Mouse (Mus musculus): ENCODE data around the gene Gm45021. TPM values are rescaled to one million over a fixed set of nuclear protein-coding genes. Genes with fewer than 3 reads are reported as not detected.

Gene Gm45021
- total and polyA plus RNA-seq, 3 experiments = not detected

- Histone ChIP-seq H3K36me3 (replicated peaks) (no peaks in the 10 kb centered on the region), H3K4me1 (ENCODE audit: insufficient read depth, low read depth, low read length) (no peaks in the 10 kb centered on the region), H3K9me3 (replicated peaks) (no peaks in the 10 kb centered on the region), H3K27me3 (ENCODE audit: insufficient read depth, low read length) (peaks cover 3% of the 10 kb centered on the region; the same call in 1 of the 2 replicates), H3K4me3 (ENCODE audit: low read depth, low read length) (no peak overlapping the region)
- no peak for DNase-seq (ENCODE audit: low spot score)
- ATAC-seq (ENCODE audit: extremely low read depth, insufficient number of reproducible peaks, low FRiP score, poor library complexity, severe bottlenecking) = no peak
- TF ChIP-seq CTCF (IDR thresholded peaks at IDR 0.05; ENCODE audit: low read depth, low read length) (no peak), GATA1 (IDR thresholded peaks at IDR 0.05; ENCODE audit: borderline replicate concordance, low read length) (no peak), TAL1 (conservative IDR thresholded peaks at IDR 0.05; ENCODE audit: low read depth, low read length) (no peak), POLR2AphosphoS5 (IDR thresholded peaks at IDR 0.05; ENCODE audit: insufficient replicate concordance, low read depth, low read length) (no peak), GATA2 (IDR thresholded peaks at IDR 0.05; ENCODE audit: borderline replicate concordance, low read depth, low read length) (no peak)
Measured at GRCm38 (mm10) chr6:48555104-48555890, 34.1 kb upstream of the Gm45021 start.

- Histone ChIP-seq H3K9me3 (replicated peaks) (no peaks in the 10 kb centered on the region), H3K27me3 (ENCODE audit: insufficient read depth, low read length) (peaks cover 3% of the 10 kb centered on the region; the same call in 1 of the 2 replicates), H3K36me3 (replicated peaks) (no peaks in the 10 kb centered on the region), H3K4me3 (ENCODE audit: low read depth, low read length) (no peak overlapping the region), H3K4me1 (ENCODE audit: insufficient read depth, low read depth, low read length) (no peaks in the 10 kb centered on the region)
- TF ChIP-seq POLR2AphosphoS5 (IDR thresholded peaks at IDR 0.05; ENCODE audit: insufficient replicate concordance, low read depth, low read length) = no peak
- no peak for TF ChIP-seq CTCF (IDR thresholded peaks at IDR 0.05; ENCODE audit: low read depth, low read length)
- TF ChIP-seq TAL1 (conservative IDR thresholded peaks at IDR 0.05; ENCODE audit: low read depth, low read length) = no peak
- no peak for TF ChIP-seq GATA1 (IDR thresholded peaks at IDR 0.05; ENCODE audit: borderline replicate concordance, low read length)
- no peak for TF ChIP-seq GATA2 (IDR thresholded peaks at IDR 0.05; ENCODE audit: borderline replicate concordance, low read depth, low read length)
- ATAC-seq (ENCODE audit: extremely low read depth, insufficient number of reproducible peaks, low FRiP score, poor library complexity, severe bottlenecking) = no peak
- DNase-seq (ENCODE audit: low spot score) = no peak
Measured at GRCm38 (mm10) chr6:48555956-48556355, 33.5 kb upstream of the Gm45021 start.

GRCm38 (mm10) chr6:48565693-48566310 is 23.6 kb upstream of the Gm45021 start:
- no peak for TF ChIP-seq POLR2AphosphoS5 (IDR thresholded peaks at IDR 0.05; ENCODE audit: insufficient replicate concordance, low read depth, low read length)
- TF ChIP-seq GATA1 (IDR thresholded peaks at IDR 0.05; ENCODE audit: borderline replicate concordance, low read length) = no peak
- no peak for TF ChIP-seq TAL1 (conservative IDR thresholded peaks at IDR 0.05; ENCODE audit: low read depth, low read length)
- TF ChIP-seq CTCF (IDR thresholded peaks at IDR 0.05; ENCODE audit: low read depth, low read length) = no peak
- no peak for TF ChIP-seq GATA2 (IDR thresholded peaks at IDR 0.05; ENCODE audit: borderline replicate concordance, low read depth, low read length)
- H3K4me1 ChIP-seq (ENCODE audit: insufficient read depth, low read depth, low read length) = no peaks in the 10 kb centered on the region
- ATAC-seq (ENCODE audit: extremely low read depth, insufficient number of reproducible peaks, low FRiP score, poor library complexity, severe bottlenecking) (no peak), DNase-seq (ENCODE audit: low spot score) (no peak)
- no peaks in the 10 kb centered on the region for H3K36me3 ChIP-seq (replicated peaks)
- H3K27me3 ChIP-seq (ENCODE audit: insufficient read depth, low read length) = peaks cover 5% of the 10 kb centered on the region; the same call in 1 of the 2 replicates
- H3K9me3 ChIP-seq (replicated peaks) = no peaks in the 10 kb centered on the region
- H3K4me3 ChIP-seq (ENCODE audit: low read depth, low read length) = no peak overlapping the region

- H3K9me3 ChIP-seq (replicated peaks) = no peaks in the 10 kb centered on the region
- no peaks in the 10 kb centered on the region for H3K4me1 ChIP-seq (ENCODE audit: insufficient read depth, low read depth, low read length)
- ATAC-seq (ENCODE audit: extremely low read depth, insufficient number of reproducible peaks, low FRiP score, poor library complexity, severe bottlenecking) (no peak), DNase-seq (ENCODE audit: low spot score) (no peak)
- TF ChIP-seq GATA1 (IDR thresholded peaks at IDR 0.05; ENCODE audit: borderline replicate concordance, low read length) = no peak
- no peak for TF ChIP-seq POLR2AphosphoS5 (IDR thresholded peaks at IDR 0.05; ENCODE audit: insufficient replicate concordance, low read depth, low read length)
- TF ChIP-seq TAL1 (conservative IDR thresholded peaks at IDR 0.05; ENCODE audit: low read depth, low read length) = no peak
- TF ChIP-seq GATA2 (IDR thresholded peaks at IDR 0.05; ENCODE audit: borderline replicate concordance, low read depth, low read length) = no peak
- no peak for TF ChIP-seq CTCF (IDR thresholded peaks at IDR 0.05; ENCODE audit: low read depth, low read length)
- peaks cover 5% of the 10 kb centered on the region; the same call in 1 of the 2 replicates for H3K27me3 ChIP-seq (ENCODE audit: insufficient read depth, low read length)
- no peak overlapping the region for H3K4me3 ChIP-seq (ENCODE audit: low read depth, low read length)
- H3K36me3 ChIP-seq (replicated peaks) = no peaks in the 10 kb centered on the region
Measured at GRCm38 (mm10) chr6:48566312-48566711, 23.1 kb upstream of the Gm45021 start.

- TF ChIP-seq TAL1 (conservative IDR thresholded peaks at IDR 0.05; ENCODE audit: low read depth, low read length) (no peak), GATA1 (IDR thresholded peaks at IDR 0.05; ENCODE audit: borderline replicate concordance, low read length) (no peak), POLR2AphosphoS5 (IDR thresholded peaks at IDR 0.05; ENCODE audit: insufficient replicate concordance, low read depth, low read length) (no peak), GATA2 (IDR thresholded peaks at IDR 0.05; ENCODE audit: borderline replicate concordance, low read depth, low read length) (no peak), CTCF (IDR thresholded peaks at IDR 0.05; ENCODE audit: low read depth, low read length) (no peak)
- ATAC-seq (ENCODE audit: extremely low read depth, insufficient number of reproducible peaks, low FRiP score, poor library complexity, severe bottlenecking) = no peak
- H3K27me3 ChIP-seq (ENCODE audit: insufficient read depth, low read length) = peaks cover 8% of the 10 kb centered on the region; the same call in 1 of the 2 replicates
- H3K4me1 ChIP-seq (ENCODE audit: insufficient read depth, low read depth, low read length) = no peaks in the 10 kb centered on the region
- no peaks in the 10 kb centered on the region for H3K9me3 ChIP-seq (replicated peaks)
- no peak overlapping the region for H3K4me3 ChIP-seq (ENCODE audit: low read depth, low read length)
- DNase-seq (ENCODE audit: low spot score) = no peak
- no peaks in the 10 kb centered on the region for H3K36me3 ChIP-seq (replicated peaks)
Measured at GRCm38 (mm10) chr6:48568036-48568984, 21.1 kb upstream of the Gm45021 start.

Data from G1E (cell line).